Mouse (Mus musculus) forebrain, embryonic 13.5 days (tissue): ENCODE data around the gene Twsg1. TPM values are rescaled to one million over a fixed set of nuclear protein-coding genes. Genes with fewer than 3 reads are reported as not detected.
A peak's percentile ranks its signal among the peaks of the same experiment; 100 is the strongest.

Experiments used
- ATAC-seq: fragments of 200-750 bp; cut with Nextera tagmentation; 2 replicates; pipeline ENCODE4 v1.8.0; 2017
- H3K27ac ChIP-seq: fragments of 300-500 bp; sonication (generic); 2 replicates; pipeline ENCODE4 v1.5.1; 2015; ENCODE audit warnings: inconsistent platforms, mild to moderate bottlenecking, moderate library complexity
- H3K27me3 ChIP-seq: fragments of 300-500 bp; sonication (generic); 2 replicates; pipeline ENCODE4 v1.6.1; 2015; ENCODE audit warnings: mild to moderate bottlenecking, inconsistent platforms
- H3K36me3 ChIP-seq: fragments of 300-500 bp; sonication (generic); 2 replicates; pipeline ENCODE4 v1.6.1; 2015; ENCODE audit warnings: mild to moderate bottlenecking, inconsistent platforms; ENCODE audit not compliant: poor library complexity, severe bottlenecking
- H3K4me1 ChIP-seq: fragments of 300-500 bp; sonication (generic); 2 replicates; pipeline ENCODE4 v1.6.1; 2015; ENCODE audit warnings: inconsistent platforms
- H3K4me2 ChIP-seq: fragments of 300-500 bp; sonication (generic); 2 replicates; pipeline ENCODE4 v1.6.1; 2015; ENCODE audit warnings: inconsistent platforms, mild to moderate bottlenecking, moderate library complexity
- H3K4me3 ChIP-seq: fragments of 300-500 bp; sonication (generic); 2 replicates; pipeline ENCODE4 v1.5.1; 2015; ENCODE audit warnings: mild to moderate bottlenecking, inconsistent platforms
- H3K9ac ChIP-seq: fragments of 300-500 bp; sonication (generic); 2 replicates; pipeline ENCODE4 v1.6.1; 2015; ENCODE audit warnings: mild to moderate bottlenecking, inconsistent platforms
- H3K9me3 ChIP-seq: fragments of 300-500 bp; sonication (generic); replicated peaks from 2 replicates; pipeline ENCODE4 v1.6.1; 2016; ENCODE audit warnings: inconsistent platforms
- WGBS: fragments of 180-500 bp; shearing (Covaris S2); methylation state at CpG from one replicate; pipeline ENCODE4 v1.1.7; 2015; 5-methylcytosine and 5-hydroxymethylcytosine counted together
- polyA plus RNA-seq: library from polyadenylated mRNA; unstranded; fragments of >200 nt; fragmentation: Nextera tagmentation; extraction: Ambion mirVana; gene quantifications from 2 replicates; pipeline ENCODE4 v1.2.1, GENCODE M21; 2015

Gene Twsg1
- polyA plus RNA-seq, 1 experiment from 2014 or later = 75.2 TPM

GRCm38 (mm10) chr17:65906313-65906894, 44.6 kb downstream of the Twsg1 start:
- Histone ChIP-seq H3K4me2 (no peak overlapping the region), H3K4me1 (no peaks in the 10 kb centered on the region), H3K9me3 (no peaks in the 10 kb centered on the region), H3K4me3 (no peak overlapping the region), H3K27ac (no peak overlapping the region), H3K9ac (no peak overlapping the region), H3K36me3 (peaks cover 7% of the 10 kb centered on the region), H3K27me3 (no peaks in the 10 kb centered on the region)
- 50% methylated on average over 12 of the region's 12 CpGs for WGBS
- no peak for ATAC-seq

- 84% methylated on average over 14 of the region's 14 CpGs for WGBS
- H3K4me2 ChIP-seq = no peak overlapping the region
- no peaks in the 10 kb centered on the region for H3K9me3 ChIP-seq
- no peaks in the 10 kb centered on the region for H3K27me3 ChIP-seq
- H3K9ac ChIP-seq = no peak overlapping the region
- H3K27ac ChIP-seq = no peak overlapping the region
- no peak for ATAC-seq
- H3K4me3 ChIP-seq = no peak overlapping the region
- H3K36me3 ChIP-seq = peaks cover 7% of the 10 kb centered on the region
- H3K4me1 ChIP-seq = no peaks in the 10 kb centered on the region
Observed at GRCm38 (mm10) chr17:65905241-65905640, 45.8 kb downstream of the Twsg1 start.

GRCm38 (mm10) chr17:65903826-65904225, 47.2 kb downstream of the Twsg1 start:
- H3K4me2 ChIP-seq = no peak overlapping the region
- no peaks in the 10 kb centered on the region for H3K4me1 ChIP-seq
- no peaks in the 10 kb centered on the region for H3K9me3 ChIP-seq
- no peak for ATAC-seq
- H3K27ac ChIP-seq = no peak overlapping the region
- H3K36me3 ChIP-seq = peaks cover 7% of the 10 kb centered on the region
- H3K4me3 ChIP-seq = no peak overlapping the region
- 92% methylated on average over 8 of the region's 8 CpGs for WGBS
- no peaks in the 10 kb centered on the region for H3K27me3 ChIP-seq
- H3K9ac ChIP-seq = no peak overlapping the region

GRCm38 (mm10) chr17:65903011-65903410, 48.0 kb downstream of the Twsg1 start:
- no peak overlapping the region for H3K9ac ChIP-seq
- ATAC-seq = no peak
- H3K4me1 ChIP-seq = no peaks in the 10 kb centered on the region
- no peak overlapping the region for H3K27ac ChIP-seq
- H3K4me2 ChIP-seq = no peak overlapping the region
- 100% methylated on average over 1 of the region's 1 CpGs for whole genome bisulfite sequencing
- H3K9me3 ChIP-seq = no peaks in the 10 kb centered on the region
- peaks cover 7% of the 10 kb centered on the region for H3K36me3 ChIP-seq
- no peaks in the 10 kb centered on the region for H3K27me3 ChIP-seq
- no peak overlapping the region for H3K4me3 ChIP-seq

- Histone ChIP-seq H3K9ac (no peak overlapping the region), H3K9me3 (no peaks in the 10 kb centered on the region), H3K4me1 (no peaks in the 10 kb centered on the region), H3K4me3 (no peak overlapping the region), H3K27me3 (no peaks in the 10 kb centered on the region), H3K4me2 (no peak overlapping the region), H3K36me3 (peaks cover 7% of the 10 kb centered on the region), H3K27ac (no peak overlapping the region)
- WGBS = 94% methylated on average over 6 of the region's 6 CpGs
- no peak for ATAC-seq
Observed at GRCm38 (mm10) chr17:65902281-65902680, 48.7 kb downstream of the Twsg1 start.

GRCm38 (mm10) chr17:65896016-65896415, 55.0 kb downstream of the Twsg1 start:
- ATAC-seq = no peak
- 71% methylated on average over 3 of the region's 3 CpGs for WGBS

GRCm38 (mm10) chr17:65889476-65889875, 61.5 kb downstream of the Twsg1 start:
- Histone ChIP-seq H3K27me3 (no peaks in the 10 kb centered on the region), H3K4me3 (no peak overlapping the region), H3K9me3 (no peaks in the 10 kb centered on the region), H3K9ac (no peak overlapping the region), H3K4me1 (peaks cover 10% of the 10 kb centered on the region), H3K36me3 (no peaks in the 10 kb centered on the region), H3K27ac (no peak overlapping the region), H3K4me2 (no peak overlapping the region)
- WGBS = 85% methylated on average over 5 of the region's 5 CpGs
- no peak for ATAC-seq

More at GRCm38 (mm10) chr17:65896016-65896415, 55.0 kb downstream of the Twsg1 start:
- Histone ChIP-seq H3K4me2 (no peak overlapping the region), H3K9ac (no peak overlapping the region), H3K36me3 (no peaks in the 10 kb centered on the region), H3K4me1 (no peaks in the 10 kb centered on the region), H3K27ac (no peak overlapping the region), H3K4me3 (no peak overlapping the region), H3K9me3 (no peaks in the 10 kb centered on the region), H3K27me3 (no peaks in the 10 kb centered on the region)

GRCm38 (mm10) chr17:65886571-65886970, 64.5 kb downstream of the Twsg1 start:
- peak overlapping the region; percentile 82 for H3K9ac ChIP-seq
- ATAC-seq = no peak
- H3K9me3 ChIP-seq = no peaks in the 10 kb centered on the region
- H3K4me2 ChIP-seq = peak overlapping the region; percentile 94
- no peaks in the 10 kb centered on the region for H3K36me3 ChIP-seq
- WGBS = 82% methylated on average over 9 of the region's 9 CpGs
- no peaks in the 10 kb centered on the region for H3K27me3 ChIP-seq
- H3K27ac ChIP-seq = no peak overlapping the region
- H3K4me1 ChIP-seq = peaks cover 34% of the 10 kb centered on the region
- H3K4me3 ChIP-seq = peak overlapping the region; percentile 85

- no peaks in the 10 kb centered on the region for H3K27me3 ChIP-seq
- WGBS = 11% methylated on average over 14 of the region's 14 CpGs
- H3K36me3 ChIP-seq = no peaks in the 10 kb centered on the region
- H3K4me3 ChIP-seq = peak within 1 kb of the TSS; percentile 85
- peak within 1 kb of the TSS; percentile 96 for H3K27ac ChIP-seq
- H3K9me3 ChIP-seq = no peaks in the 10 kb centered on the region
- H3K4me1 ChIP-seq = peaks cover 34% of the 10 kb centered on the region
- peak within 1 kb of the TSS; percentile 94 for H3K4me2 ChIP-seq
- H3K9ac ChIP-seq = peak within 1 kb of the TSS; percentile 87
- ATAC-seq = no peak
Observed at GRCm38 (mm10) chr17:65885697-65886529, 65.1 kb downstream of the Twsg1 start, which contains the start of gene Ralbp1. Gene Ralbp1, minus strand, starts transcription at chr17:65885798.

- ATAC-seq = no peak
- H3K36me3 ChIP-seq = no peaks in the 10 kb centered on the region
- peak overlapping the region; percentile 94 for H3K4me2 ChIP-seq
- H3K27me3 ChIP-seq = no peaks in the 10 kb centered on the region
- H3K9me3 ChIP-seq = no peaks in the 10 kb centered on the region
- H3K27ac ChIP-seq = peak overlapping the region; percentile 96
- H3K4me3 ChIP-seq = peak overlapping the region; percentile 85
- H3K4me1 ChIP-seq = peaks cover 34% of the 10 kb centered on the region
- peak overlapping the region; percentile 82 for H3K9ac ChIP-seq
- 0% methylated on average over 11 of the region's 11 CpGs for WGBS
Observed at GRCm38 (mm10) chr17:65885398-65885696, 65.7 kb downstream of the Twsg1 start.

GRCm38 (mm10) chr17:65884691-65885397, 66.2 kb downstream of the Twsg1 start:
- Histone ChIP-seq H3K27ac (peak overlapping the region; percentile 96), H3K4me3 (peak overlapping the region; percentile 85), H3K9me3 (no peaks in the 10 kb centered on the region), H3K27me3 (no peaks in the 10 kb centered on the region), H3K36me3 (no peaks in the 10 kb centered on the region), H3K4me1 (peaks cover 34% of the 10 kb centered on the region), H3K4me2 (peak overlapping the region; percentile 94), H3K9ac (peak overlapping the region; percentile 87)
- 0% methylated on average over 48 of the region's 67 CpGs for WGBS
- ATAC-seq = peak; percentile 99

- under 1% methylated on average over 47 of the region's 56 CpGs for WGBS
- Histone ChIP-seq H3K4me1 (peaks cover 34% of the 10 kb centered on the region), H3K9me3 (no peaks in the 10 kb centered on the region), H3K36me3 (no peaks in the 10 kb centered on the region; the same call in 1 of the 2 replicates), H3K4me2 (peak overlapping the region; percentile 94), H3K27ac (peak overlapping the region; percentile 90), H3K4me3 (peak overlapping the region; percentile 85), H3K9ac (peak overlapping the region; percentile 87), H3K27me3 (no peaks in the 10 kb centered on the region)
- peak; percentile 25 for ATAC-seq
Observed at GRCm38 (mm10) chr17:65884061-65884669, 66.9 kb downstream of the Twsg1 start.
